Mouse (Mus musculus) T-helper 1 cell (primary cell): ENCODE results near the gene Nedd9.

Source experiments
- in situ Hi-C: fragments of 300-600 bp; cut with MboI, MseI; formaldehyde crosslinking; loops from one replicate; pipeline ENCODE4 v1.15.1; 2025; ENCODE audit warnings: high pct_unique_total_duplicates

Gene Nedd9

DNA sequence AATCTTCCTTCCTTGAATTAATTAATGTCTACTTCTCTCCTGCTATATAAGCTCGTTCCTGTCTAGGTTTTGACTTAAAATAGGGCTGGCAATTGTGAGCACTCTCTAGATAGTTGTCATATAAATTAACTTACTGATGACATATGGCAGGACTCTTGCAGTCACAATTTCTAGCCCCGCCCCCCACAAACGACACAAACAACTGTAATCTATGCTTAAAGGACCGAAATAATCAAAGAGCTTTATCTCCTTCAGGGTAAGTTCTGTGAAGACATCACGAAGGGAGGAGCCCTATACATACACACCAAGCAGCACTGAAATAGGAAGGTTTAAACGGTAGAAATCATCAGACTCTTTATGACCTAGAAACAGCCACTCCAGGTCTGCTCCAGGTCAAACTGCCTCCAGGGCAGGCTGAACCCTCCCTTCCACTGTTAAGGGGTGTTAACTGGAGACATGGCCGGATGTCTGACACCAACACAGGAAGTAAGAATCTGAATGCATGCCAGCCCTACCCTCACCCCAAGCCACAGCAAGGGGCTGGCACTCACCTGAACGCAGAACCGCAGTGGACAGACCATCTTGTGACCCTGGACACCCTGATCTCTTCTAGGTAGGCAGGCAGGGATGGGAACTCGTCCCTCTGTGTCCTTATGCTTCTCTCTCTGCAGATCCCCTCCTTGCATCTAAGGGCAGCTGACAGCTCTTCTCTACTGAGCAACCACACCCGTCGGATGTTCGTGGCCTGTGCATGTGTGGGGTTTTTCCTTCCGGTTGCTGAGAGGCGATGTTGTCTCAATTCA lies at the start of gene Nedd9:
Gene Nedd9 (minus strand): TSS at position 757 of the 803 bp plus-strand sequence.
- in situ Hi-C loops, result no loop called here

DNA sequence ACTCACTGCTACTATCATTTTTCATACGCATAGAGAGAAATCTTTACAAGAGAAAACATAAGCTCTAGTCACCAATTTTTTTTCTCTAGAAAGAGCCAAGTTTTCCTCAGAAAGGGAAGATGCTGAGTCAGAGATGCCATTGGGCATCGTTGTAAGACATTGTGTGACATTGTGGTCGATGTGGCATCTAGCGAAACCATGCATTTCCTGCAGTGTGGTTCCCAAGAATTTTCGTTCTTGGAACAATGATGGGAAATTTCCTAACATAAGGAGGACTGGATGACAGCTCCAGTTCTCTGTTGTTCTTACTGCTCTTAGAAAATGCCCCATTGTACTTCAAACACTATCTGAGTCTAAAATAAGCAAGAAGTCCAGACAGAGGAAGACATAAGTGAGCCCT lies 45.5 kb upstream of the Nedd9 start:
- in situ Hi-C loops, result no loop called here

DNA sequence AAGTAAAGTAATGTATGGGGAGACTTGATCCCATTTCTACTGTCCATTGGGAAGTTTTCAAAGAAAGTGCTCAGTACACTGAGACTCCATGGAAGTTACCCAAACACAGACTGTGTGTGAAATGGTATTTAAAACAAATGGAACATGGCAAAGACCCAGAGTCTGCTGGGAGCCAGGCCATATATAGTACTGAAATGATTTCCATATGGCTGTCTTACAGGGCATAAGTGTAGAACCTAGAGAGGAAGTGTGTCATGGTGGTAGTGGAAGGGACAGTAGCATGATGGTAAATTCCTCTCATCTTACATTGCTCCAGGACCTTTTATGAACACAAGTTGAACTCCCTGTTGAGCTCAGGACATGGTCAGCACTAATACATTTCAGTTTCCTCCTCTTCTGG lies 43.2 kb upstream of the Nedd9 start:
- in situ Hi-C loops, result no loop called here

DNA sequence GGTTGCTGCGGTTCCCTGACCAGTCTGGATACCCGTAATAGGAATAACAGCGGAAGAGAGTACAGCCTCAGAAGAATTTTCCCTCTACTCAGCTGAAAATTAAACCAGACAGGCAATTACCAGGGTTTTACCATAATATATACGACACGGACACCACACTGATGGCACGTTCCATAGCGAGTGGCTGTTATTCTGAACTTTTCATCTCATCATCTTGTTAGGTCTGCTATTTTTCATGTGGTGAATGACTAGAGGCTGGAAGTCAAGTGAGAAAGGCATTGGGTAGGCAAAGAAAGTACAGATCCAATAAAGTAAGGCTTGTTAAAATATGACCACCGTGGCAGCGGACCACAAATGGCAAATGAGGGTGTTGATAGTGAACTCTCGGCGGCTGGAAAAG lies 37.0 kb upstream of the Nedd9 start:
- in situ Hi-C loops, result no loop called here

DNA sequence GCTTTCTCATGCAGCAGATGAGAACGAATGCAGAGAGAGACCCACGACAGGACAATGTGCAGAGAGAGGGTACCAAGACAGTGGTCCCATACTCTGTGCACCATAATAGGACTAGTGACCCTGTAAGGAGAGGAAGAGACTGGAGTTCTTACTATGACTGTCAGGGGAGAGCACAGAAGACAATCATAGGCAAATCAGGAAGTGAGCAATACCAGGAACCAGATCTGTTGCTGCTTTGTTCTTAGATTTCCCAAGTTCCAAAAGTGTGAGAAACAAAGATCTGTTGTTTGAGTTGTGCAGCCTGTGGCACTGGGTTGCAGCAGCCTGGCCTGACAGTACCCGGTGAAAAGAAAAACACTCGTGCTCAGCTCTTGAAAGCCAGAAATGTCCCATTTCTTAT lies 34.1 kb upstream of the Nedd9 start:
- in situ Hi-C loops, result no loop called here

DNA sequence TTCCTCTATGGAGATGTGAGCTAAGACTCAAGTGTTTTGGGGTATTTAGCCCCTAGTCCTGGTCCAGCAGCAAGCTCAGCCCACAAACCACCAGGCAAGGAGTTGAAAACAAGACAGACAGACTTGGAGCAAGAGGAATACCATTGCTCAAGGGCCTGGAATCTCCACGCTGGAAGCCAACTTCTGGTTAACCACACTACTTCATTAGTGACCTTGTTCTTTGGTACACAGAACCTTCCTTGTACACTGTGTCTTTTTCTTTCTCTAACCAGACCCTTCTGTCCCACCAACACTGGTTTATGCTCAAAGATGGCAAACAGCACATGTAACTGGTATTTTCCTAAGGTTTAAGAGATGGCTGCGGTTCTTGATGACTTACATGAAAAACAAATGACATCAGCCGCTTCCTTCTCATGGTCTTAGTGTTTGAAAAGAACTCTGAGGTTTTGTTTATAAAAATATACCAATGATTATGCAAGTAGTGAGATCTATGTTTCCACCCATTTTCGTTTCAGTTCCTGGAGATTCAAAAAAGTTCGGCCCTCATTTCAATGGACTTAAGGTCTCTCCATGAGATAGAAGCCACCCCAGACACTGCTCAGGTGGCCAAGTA lies 33.5 kb upstream of the Nedd9 start:
- in situ Hi-C loops, result no loop called here

DNA sequence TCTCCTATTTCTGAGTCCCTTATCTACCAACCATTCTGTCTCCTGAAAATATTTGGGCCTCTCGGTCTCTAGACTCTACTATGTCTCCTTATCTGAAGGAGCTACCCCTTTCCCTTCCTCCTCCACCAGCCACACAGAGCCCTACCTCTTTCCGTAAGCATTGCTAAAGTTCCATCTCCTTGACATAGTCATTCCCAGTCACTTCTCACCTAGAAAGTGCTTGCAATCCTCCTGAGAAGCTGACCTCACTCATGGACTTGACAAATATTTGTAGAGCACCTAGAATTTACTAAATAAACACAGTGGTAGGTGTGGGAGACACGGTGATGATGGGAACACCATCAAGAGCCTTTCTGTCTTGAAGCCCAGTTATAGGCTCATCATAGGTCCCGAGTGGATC lies 32.6 kb upstream of the Nedd9 start:
- in situ Hi-C loops, result no loop called here

DNA sequence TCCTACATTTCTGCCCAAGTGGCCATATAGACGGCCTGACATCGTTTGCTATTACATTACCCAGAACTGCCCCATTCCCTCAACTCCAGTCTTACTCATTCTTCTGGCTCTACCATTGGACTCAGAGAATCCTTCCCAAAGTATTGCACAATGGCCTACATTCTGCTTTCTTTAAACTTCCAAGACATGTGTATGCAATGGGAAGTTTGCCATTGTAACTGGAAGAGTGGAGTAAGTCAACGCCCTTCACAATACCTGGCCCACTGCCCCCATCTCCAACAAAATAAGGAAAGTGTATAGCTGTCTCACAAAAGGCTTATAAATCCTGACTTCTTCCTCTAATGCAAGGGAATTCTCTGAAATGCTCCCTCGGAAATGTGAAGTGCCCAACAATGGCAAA lies 30.0 kb upstream of the Nedd9 start:
- in situ Hi-C loops, result no loop called here

DNA sequence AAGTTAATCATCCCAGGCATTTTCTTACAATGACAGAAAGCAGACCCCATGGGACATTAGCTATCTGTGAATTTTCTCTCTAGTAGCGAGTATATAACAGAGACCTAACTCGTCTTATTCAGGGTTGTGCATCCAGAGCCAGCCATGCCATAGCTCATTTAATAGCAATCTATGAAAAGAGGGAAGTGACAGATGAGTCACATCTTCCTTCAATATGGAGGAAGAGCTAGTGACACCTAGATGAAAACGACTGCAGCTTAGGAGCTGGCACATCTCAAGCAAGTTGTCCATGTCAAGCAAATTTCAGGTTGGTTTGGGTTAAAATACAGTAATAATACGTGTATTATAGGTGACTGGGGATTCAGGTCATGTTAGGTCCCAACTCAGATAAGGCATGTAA lies 28.6 kb upstream of the Nedd9 start:
- in situ Hi-C loops, result no loop called here

DNA sequence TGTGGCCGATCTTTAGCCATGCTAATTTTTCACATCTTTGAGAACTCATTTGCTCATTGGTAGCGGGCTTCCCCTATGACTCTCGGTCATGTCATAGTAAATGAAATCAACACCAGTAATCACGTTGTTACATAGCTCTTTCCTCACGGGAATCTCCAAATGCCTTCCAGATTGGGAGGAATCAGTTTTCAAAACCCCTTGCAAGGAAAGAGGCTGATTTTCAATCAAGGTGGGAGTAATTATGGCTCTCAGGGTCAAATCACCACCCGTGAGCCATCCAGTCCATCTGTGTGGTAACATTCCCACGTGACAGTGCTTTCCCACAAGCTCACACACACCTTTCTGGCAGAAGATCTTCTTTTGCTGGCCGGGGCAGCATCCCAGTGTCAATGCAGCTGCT lies 27.8 kb upstream of the Nedd9 start:
- in situ Hi-C loops, result loop anchor here (5.0 kb wide), 1 partner anchor 98 kb away; no protein-coding TSS in a partner anchor

DNA sequence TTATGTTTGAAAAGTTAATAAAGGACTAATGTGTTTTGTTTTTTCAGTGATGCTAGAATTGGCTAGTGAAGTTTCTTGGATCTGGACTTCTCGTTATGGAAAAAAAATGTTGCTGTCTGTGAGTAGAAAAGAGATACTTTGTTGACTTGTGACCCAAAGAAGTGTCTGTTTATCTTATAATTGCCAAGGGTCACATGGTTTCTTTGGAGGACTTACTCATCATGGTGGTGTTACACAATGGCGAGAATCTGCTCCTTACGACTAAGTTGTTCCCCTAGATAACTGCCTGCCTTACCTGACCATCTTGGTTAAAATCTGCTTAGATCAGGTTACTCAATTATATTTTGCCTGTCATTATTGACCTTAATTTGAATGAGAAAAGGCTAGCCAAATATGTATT lies 26.3 kb upstream of the Nedd9 start:
- in situ Hi-C loops, result loop anchor here (5.0 kb wide), 1 partner anchor 96 kb away; no protein-coding TSS in a partner anchor

DNA sequence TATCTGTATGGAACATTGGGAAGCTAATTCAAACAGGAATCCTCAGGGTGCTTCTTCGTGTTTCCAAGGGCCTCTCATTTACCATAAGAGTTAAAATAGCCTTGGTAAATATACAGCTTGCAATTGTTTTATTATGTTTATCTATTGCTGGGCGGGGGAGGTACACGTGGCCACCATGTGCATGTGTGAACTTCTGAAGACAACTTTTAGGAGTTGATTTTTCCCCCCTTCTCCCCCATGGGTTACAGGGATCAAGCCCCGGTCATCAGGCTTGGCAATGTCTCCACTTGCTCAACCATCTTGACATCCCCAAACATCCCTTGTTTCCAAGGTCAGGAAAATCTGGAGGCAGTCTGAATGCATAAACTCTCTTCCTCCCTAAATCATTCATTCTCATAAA lies 25.1 kb upstream of the Nedd9 start:
- in situ Hi-C loops, result loop anchor here (5.0 kb wide), 1 partner anchor 95 kb away; no protein-coding TSS in a partner anchor

DNA sequence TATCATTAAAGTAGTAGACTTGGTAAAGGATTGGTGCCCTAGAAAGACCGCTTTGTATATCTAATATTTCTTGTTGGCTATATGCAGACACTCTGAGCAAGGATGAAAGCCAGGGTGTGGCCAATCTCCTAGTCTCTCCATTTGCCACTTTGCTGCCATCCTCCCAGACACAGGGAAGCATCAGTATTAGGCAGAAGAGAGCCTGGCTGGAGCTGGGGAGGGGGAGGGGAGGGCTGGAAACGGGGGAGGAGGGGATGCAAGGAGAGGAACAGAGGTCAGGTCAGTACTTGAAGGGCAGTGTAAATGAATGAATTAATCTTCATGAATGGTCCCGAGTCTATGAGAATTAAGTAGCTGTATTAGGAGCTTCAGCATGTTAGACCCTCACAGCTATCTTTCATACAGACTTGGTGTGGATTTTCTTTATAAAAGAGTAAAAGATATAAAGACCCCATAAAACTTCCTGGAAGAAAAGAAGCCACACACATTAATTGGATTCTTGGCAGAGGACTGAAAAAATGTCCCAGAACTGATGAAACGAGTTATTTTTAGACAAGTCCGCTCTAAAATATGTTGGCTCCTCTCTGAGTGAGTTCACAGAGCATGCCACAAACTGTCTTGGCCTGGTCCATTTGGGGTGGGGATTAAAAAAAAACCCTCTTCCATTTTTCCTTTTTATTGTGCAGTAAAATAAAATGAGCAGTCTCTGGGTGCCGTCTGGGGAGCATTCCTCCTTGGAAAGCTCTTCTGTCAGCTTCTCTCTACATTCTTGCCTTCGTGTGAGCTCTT lies 23.7 kb upstream of the Nedd9 start:
- in situ Hi-C loops, result loop anchor here (5.0 kb wide), 1 partner anchor 94 kb away; no protein-coding TSS in a partner anchor

DNA sequence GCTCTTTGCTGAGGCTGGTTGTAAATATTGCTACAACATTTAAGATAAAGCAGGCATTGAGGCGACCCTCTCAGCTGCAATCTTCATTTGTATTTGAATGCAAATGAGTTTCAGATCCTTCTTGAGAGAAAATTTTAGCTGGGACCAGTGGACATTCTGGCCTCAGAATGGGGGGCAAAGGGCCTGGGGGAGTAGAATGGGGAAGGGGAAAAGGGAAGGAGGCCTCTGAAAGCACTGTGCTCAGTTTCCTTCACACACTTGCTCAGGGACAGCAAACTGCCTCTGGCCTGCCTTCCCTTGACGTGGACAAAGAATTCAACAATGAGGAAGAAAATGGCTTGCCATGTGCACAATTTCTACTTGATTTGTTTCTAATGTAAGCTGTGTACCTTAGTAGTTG lies 18.4 kb upstream of the Nedd9 start:
- in situ Hi-C loops, result no loop called here

DNA sequence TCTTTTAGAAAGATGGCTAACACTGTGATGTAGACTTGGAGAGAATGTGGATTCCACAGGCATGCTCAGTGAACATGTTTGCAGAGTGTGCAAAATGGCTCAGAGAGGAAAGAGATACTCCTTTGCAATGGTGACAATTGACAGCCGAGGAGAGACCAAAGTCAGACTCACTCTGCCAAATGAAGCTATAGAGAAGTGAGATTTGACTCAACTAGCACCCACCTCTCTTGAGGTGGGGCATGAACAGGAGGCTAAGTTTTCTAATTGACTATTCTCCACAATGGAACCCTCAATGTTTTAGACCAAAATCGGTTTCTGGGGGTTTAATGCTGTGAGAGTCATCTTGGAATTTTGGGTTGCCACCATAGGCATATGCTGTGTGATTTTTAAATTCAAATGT lies 17.8 kb upstream of the Nedd9 start:
- in situ Hi-C loops, result no loop called here

DNA sequence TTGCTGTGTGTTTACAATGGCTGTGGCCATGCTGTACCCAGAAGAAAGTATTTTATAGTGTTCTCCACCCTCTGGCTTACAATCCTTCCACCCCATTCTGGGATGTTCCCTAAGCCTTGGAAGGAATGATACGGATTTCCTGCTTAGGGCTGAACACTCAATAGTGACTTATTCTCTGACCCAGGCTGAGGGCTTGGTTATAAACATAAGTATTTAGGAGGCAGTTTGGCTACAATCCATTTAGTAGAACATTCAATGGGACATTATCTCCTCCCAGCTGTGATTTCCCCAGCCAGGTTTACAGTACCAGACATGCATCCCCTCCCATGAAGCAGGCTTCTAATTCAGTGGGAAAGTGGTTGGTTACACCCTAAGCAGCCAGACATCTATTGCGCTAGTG lies 17.3 kb upstream of the Nedd9 start:
- in situ Hi-C loops, result no loop called here

DNA sequence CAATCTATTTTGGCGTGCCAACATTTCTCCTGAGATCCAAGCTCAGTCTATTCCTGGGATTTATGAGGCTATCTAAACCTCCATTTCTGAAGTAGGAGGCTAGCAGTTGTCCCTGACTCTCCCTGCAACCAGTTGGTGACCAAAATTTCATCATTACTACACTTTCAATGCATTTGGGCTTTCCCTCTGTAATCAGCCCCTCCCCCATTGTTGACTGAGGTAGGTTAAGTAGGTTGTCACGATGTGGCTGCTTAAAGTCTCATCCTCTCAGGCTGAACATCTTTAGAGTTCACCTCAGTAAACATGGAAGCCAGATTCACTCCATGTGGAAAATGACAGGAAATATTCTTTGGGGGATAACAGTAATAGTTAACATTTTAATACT lies 15.7 kb upstream of the Nedd9 start:
- in situ Hi-C loops, result no loop called here

DNA sequence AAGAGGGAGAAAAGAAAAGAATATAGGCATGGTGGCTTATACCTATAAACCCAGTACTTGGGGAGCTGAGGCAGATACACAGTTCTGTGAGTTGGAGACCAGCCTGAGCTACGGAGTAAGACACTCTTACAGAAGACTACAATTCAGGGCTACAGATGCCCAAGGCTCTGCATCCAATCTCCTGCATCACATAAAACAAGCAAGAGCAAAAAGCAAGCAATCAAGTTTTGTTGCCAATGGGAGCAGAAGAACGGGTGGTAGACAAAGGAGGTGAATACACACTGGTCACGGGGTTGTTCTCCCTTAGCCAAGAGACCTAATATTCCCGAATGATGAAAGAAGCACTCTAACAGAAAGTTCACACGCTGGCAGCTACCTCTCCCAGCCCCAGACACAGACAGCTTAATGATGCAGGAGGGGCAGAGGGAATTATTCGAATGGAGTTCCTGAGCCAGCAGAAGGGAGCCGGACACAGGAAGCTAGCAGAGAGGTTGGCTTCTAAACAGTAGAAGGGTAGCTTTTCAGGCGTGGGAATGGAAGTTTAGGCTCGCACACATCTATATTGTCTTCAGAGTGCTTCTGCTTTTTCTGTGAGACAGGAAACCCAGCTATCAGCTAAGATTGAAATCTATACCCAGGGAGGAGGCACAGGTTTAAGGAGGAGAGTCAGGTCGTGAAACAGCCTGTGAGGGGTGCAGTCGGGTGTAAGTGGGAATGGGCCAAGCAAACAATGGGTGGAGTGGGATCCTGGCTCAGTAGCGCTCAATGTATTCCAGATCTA lies 15.2 kb upstream of the Nedd9 start:
- in situ Hi-C loops, result no loop called here

DNA sequence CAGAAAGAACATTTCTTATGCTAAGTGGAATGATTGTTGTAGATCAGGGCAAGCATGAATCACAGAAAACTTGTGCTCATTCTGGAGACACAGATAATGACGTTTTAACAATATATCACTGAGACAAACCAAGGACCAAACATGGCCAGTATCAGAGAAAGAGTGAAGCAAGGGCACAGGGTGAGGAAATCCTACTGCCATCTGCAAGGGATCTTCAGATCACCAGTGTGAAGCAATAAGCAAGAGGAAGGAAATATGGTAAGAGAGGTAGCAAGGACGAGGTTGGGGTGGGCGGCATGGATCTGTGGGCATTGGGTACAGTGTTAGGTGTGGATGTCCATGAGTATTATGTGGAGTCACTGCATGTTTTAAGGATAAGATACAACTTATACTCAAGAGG lies 13.6 kb upstream of the Nedd9 start:
- in situ Hi-C loops, result no loop called here

DNA sequence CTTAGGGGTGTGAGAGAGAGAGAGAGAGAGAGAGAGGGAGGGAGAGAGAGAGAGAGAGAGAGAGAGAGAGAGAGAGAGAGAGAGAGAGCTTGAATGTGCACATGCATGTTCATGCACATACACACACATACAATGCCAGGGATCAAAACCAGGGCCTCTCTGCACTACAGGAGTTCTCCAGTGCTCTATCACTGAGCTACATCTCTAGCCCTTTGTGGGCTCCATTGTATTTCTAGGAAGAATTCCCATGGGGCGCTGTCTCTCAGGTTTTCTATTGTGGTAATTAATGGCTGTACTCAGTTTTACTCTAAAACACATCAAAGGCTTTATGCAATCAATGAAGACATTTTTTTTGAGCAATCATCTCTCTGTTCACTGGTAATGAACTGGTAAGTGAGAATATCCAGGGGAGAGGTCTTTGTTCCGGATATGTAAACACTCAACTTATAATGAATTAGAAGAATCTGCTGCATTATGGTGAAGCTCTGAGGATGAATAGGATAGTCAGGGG lies 11.5 kb upstream of the Nedd9 start:
- in situ Hi-C loops, result no loop called here

DNA sequence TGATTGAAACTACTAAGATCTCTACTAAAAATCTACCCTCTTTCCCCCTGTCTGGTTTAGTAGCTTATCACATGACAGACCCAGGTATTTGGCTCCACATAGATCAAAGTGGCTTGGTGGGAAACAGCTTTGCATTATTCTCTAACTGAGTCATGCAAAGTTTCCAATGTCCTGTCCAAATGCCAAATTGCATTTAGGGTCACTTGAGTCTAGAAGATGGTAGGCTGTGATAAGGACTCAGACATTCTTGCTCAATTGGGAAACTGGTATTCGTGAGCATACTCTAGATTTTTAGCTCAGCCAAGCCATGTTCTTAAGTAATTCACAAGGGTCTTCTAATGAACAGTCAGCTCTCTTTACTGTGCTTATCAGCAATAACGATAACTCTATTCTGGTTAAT lies 7.5 kb upstream of the Nedd9 start:
- in situ Hi-C loops, result no loop called here
